Mouse (Mus musculus): Measurements from ENCODE around the gene Egfl8. TPM values are rescaled to one million over a fixed set of nuclear protein-coding genes. Genes with fewer than 3 reads are reported as not detected.

Egfl8 gene
- polyA plus RNA-seq, 1 experiment from 2014 or later, result 0.66 TPM

DNA sequence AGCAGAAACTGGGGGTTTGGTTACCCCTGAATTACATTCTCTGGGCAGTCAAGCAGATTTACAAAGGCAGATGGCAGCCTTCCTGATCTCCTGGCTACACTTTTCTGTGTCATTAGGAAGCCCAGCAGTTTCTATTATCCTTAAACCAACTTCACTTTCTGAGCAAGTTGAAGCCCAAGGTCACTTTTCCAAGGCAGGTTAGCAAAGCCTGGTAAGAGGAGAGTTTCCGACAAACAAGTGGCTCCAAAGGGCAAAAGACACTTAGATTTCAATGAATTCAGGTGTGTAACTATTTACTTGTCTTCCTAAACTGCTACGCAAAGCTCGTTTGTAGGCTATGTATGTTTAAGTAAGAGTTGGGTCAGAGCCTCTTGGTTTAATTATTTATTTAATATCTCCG is 27.6 kb upstream of the Egfl8 start:
- H3K9me3 ChIP-seq (ENCODE audit: low read length), result no peaks in the 10 kb centered on the region
- no peak for TF ChIP-seq CTCF (IDR thresholded peaks at IDR 0.05; ENCODE audit: low read depth)
- TF ChIP-seq EP300 (IDR thresholded peaks at IDR 0.05; ENCODE audit: low read depth), result no peak
- H3K4me3 ChIP-seq (ENCODE audit: low read depth, low read length), result no peak overlapping the region
- H3K4me1 ChIP-seq (ENCODE audit: insufficient read depth), result peaks cover 42% of the 10 kb centered on the region
- no peak overlapping the region for H3K27ac ChIP-seq (ENCODE audit: low read depth)
- DNase-seq (no peak), ATAC-seq (no peak)
- H3K9ac ChIP-seq (replicated peaks), result no peak overlapping the region
- H3K27me3 ChIP-seq (ENCODE audit: insufficient read depth, low read length), result no peaks in the 10 kb centered on the region
- no peaks in the 10 kb centered on the region for H3K36me3 ChIP-seq (replicated peaks; ENCODE audit: insufficient read depth, low read length)
- WGBS (ENCODE audit: insufficient replicate concordance), result 69% methylated on average over 4 of the region's 4 CpGs
- H3K4me2 ChIP-seq (ENCODE audit: low read depth, low read length), result no peak overlapping the region

DNA sequence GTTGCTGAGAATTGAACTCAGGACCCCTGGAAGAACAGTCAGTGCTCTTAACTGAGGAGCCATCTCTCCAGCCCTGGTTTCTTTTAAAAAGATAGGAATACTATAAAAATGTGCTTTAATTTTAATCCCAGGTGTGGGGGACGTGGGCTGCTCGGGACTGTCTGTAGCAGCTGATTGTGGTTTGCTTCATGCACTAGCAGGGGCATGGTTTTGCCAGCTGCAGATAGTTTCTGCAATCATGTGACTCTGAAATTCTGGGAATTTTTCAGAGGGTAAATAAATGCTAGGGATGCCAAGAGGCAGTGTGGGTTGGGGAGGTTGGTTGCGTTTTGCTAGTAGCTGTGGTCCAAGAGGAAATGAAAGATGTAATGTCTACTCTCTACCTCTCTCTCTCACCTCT is 26.2 kb upstream of the Egfl8 start:
- TF ChIP-seq CTCF (IDR thresholded peaks at IDR 0.05; ENCODE audit: low read depth), result no peak
- TF ChIP-seq EP300 (IDR thresholded peaks at IDR 0.05; ENCODE audit: low read depth), result no peak
- Histone ChIP-seq H3K27me3 (ENCODE audit: insufficient read depth, low read length) (no peaks in the 10 kb centered on the region), H3K4me3 (ENCODE audit: low read depth, low read length) (no peak overlapping the region), H3K9ac (replicated peaks) (no peak overlapping the region), H3K4me2 (ENCODE audit: low read depth, low read length) (no peak overlapping the region), H3K4me1 (ENCODE audit: insufficient read depth) (peaks cover 32% of the 10 kb centered on the region), H3K36me3 (replicated peaks; ENCODE audit: insufficient read depth, low read length) (no peaks in the 10 kb centered on the region), H3K9me3 (ENCODE audit: low read length) (no peaks in the 10 kb centered on the region), H3K27ac (ENCODE audit: low read depth) (no peak overlapping the region)
- ATAC-seq (no peak), DNase-seq (no peak)
- WGBS (ENCODE audit: insufficient replicate concordance), result 61% methylated on average over 3 of the region's 3 CpGs

DNA sequence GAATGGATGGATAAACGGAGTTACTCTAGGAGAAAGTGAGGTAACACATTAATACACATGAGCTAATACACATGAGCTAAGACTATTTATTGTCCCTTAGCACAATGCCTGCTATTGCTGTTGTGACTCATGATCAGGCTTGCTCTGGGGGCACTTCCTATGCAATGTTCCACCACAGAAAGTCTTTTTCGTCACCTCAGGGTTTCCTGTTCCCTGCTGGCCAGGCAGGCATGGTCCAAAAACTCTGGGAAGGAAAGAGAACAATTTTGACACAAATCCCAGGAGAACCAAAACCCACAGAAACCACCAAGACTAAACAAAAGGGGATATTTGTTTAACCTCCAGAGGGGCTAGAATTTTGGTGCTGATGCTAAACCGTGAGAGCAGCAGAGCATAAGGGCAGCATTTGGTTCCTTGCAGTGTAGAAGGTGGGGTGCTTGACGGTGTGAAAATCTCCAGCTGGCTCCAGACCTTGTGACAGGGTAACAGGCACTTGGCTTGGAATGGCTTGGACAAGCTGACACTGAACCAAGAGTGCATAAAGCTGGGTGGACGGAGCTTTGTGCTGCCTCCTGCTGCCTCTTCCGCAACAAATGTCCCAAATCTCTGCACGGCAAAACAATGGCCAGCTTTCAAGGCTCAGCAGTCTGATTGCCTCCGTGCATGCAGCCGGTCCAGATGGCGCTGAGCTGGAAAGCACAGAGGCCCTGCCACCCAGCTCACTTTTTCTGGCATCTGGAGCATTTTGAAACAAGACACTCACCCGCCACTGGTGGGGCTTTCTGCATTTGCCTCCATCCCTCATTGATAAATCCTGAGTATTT is 25.2 kb upstream of the Egfl8 start:
- Histone ChIP-seq H3K9me3 (ENCODE audit: low read length) (no peaks in the 10 kb centered on the region), H3K27ac (ENCODE audit: low read depth) (peak overlapping the region; percentile 29; the same call in 1 of the 2 replicates), H3K4me2 (ENCODE audit: low read depth, low read length) (no peak overlapping the region), H3K27me3 (ENCODE audit: insufficient read depth, low read length) (no peaks in the 10 kb centered on the region), H3K9ac (replicated peaks) (no peak overlapping the region), H3K4me1 (ENCODE audit: insufficient read depth) (peaks cover 24% of the 10 kb centered on the region), H3K4me3 (ENCODE audit: low read depth, low read length) (no peak overlapping the region), H3K36me3 (replicated peaks; ENCODE audit: insufficient read depth, low read length) (no peaks in the 10 kb centered on the region)
- DNase-seq, result peak; percentile 14
- TF ChIP-seq CTCF (IDR thresholded peaks at IDR 0.05; ENCODE audit: low read depth) (peak; percentile 28), EP300 (IDR thresholded peaks at IDR 0.05; ENCODE audit: low read depth) (no peak)
- WGBS (ENCODE audit: insufficient replicate concordance), result 39% methylated on average over 11 of the region's 11 CpGs
- ATAC-seq, result no peak

DNA sequence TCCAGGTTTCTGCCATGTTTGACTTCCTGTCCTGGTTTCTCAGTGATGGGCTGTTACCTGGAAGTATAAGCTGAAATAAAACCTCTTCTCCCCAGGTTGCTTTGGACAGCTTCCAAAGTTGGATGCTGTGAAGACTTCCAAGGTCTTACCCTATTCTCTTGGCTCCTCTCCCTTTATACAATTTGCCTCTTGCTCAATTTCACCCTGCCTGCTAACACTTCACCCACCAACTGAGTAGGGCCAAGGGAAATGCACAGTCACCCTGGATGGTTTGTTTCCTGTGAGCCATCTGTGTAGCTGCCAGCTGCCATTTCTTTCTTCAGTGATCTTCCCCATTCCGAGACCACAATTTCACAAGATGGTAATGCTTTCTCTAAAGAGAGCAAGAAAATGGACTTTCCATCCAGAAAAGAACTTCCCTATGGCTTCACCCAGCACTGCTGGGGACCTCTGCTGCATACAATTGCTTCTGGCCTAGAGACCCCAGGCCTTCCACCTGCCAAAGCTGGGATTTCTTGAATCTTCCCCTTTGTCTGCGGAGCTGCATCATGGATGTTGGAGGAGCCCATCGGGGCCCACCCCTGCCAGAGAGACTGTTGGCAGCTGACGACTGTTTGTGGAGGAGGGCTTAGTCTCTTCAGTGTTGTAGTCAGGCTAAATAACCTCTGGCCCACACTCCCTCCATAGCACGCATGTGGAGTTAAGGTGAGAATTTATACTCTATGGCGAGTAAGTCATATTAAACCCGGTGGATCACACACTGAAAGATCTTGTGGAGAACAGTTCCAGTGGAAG is 23.9 kb upstream of the Egfl8 start:
- Histone ChIP-seq H3K9me3 (ENCODE audit: low read length) (no peaks in the 10 kb centered on the region), H3K27me3 (ENCODE audit: insufficient read depth, low read length) (no peaks in the 10 kb centered on the region), H3K4me1 (ENCODE audit: insufficient read depth) (peaks cover 13% of the 10 kb centered on the region), H3K4me3 (ENCODE audit: low read depth, low read length) (no peak overlapping the region), H3K4me2 (ENCODE audit: low read depth, low read length) (no peak overlapping the region), H3K9ac (replicated peaks) (no peak overlapping the region), H3K36me3 (replicated peaks; ENCODE audit: insufficient read depth, low read length) (no peaks in the 10 kb centered on the region), H3K27ac (ENCODE audit: low read depth) (peak overlapping the region; percentile 74)
- TF ChIP-seq EP300 (IDR thresholded peaks at IDR 0.05; ENCODE audit: low read depth) (no peak), CTCF (IDR thresholded peaks at IDR 0.05; ENCODE audit: low read depth) (no peak)
- no peak for DNase-seq
- WGBS (ENCODE audit: insufficient replicate concordance), result 67% methylated on average over 7 of the region's 7 CpGs
- 0 out of 2 replicates have a peak, but pooled peaks have one; percentile 27 for ATAC-seq

DNA sequence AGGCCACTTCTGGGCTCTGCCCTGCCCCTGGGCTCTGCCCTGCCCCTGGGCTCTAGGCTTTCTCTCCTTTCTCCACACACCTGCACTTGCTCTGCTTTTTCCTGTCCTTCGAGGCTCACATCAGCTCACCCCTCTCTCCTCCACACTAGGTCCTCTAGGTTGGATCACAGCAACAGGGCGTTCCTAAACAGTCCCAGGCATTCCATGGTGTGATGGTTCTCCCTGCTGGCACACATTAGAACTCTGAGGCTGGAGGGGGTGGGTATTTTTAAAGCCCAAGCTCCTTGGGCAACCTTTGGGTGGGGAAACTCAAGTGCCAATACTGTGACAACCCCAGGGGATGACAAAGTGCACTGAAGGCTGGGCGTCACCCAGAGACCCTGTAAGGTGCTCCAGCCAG is 21.7 kb upstream of the Egfl8 start:
- Histone ChIP-seq H3K27me3 (ENCODE audit: insufficient read depth, low read length) (peaks cover under 1% of the 10 kb centered on the region; the same call in 1 of the 2 replicates), H3K9me3 (ENCODE audit: low read length) (no peaks in the 10 kb centered on the region; the same call in 1 of the 2 replicates), H3K4me3 (ENCODE audit: low read depth, low read length) (no peak overlapping the region), H3K4me1 (ENCODE audit: insufficient read depth) (peaks cover 5% of the 10 kb centered on the region), H3K36me3 (replicated peaks; ENCODE audit: insufficient read depth, low read length) (no peaks in the 10 kb centered on the region), H3K4me2 (ENCODE audit: low read depth, low read length) (peak overlapping the region; percentile 22; the same call in 1 of the 2 replicates), H3K9ac (replicated peaks) (no peak overlapping the region), H3K27ac (ENCODE audit: low read depth) (0 out of 2 replicates have a peak overlapping the region, but pooled peaks have one; percentile 11)
- no peak for TF ChIP-seq CTCF (IDR thresholded peaks at IDR 0.05; ENCODE audit: low read depth)
- TF ChIP-seq EP300 (IDR thresholded peaks at IDR 0.05; ENCODE audit: low read depth), result no peak
- 63% methylated on average over 3 of the region's 3 CpGs for WGBS (ENCODE audit: insufficient replicate concordance)
- DNase-seq (no peak), ATAC-seq (no peak)

DNA sequence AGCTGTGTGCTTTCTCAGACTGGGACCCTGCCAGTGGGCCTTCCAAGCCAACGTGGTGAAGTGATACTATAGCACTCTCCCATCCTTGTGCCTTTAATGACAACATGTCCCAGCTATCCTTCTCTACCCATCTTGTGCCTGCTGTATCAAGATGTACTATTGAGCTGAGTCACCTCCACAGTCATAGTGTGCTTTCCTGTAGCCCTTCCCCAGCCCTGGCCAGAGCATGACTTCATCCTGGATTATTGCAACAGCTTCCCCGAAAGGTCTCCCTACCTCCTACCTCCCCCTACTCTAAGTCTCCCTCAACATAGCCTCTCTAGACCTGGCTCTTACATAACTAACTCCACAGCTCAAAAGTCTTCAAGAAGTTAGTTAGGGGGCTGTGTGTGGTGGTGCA is 19.9 kb upstream of the Egfl8 start:
- no peak overlapping the region for H3K27ac ChIP-seq (ENCODE audit: low read depth)
- ATAC-seq, result no peak; the same call in 1 of the 2 replicates
- no peaks in the 10 kb centered on the region for H3K36me3 ChIP-seq (replicated peaks; ENCODE audit: insufficient read depth, low read length)
- no peaks in the 10 kb centered on the region; the same call in 1 of the 2 replicates for H3K9me3 ChIP-seq (ENCODE audit: low read length)
- H3K4me3 ChIP-seq (ENCODE audit: low read depth, low read length), result no peak overlapping the region
- 49% methylated on average over 2 of the region's 2 CpGs for WGBS (ENCODE audit: insufficient replicate concordance)
- TF ChIP-seq CTCF (IDR thresholded peaks at IDR 0.05; ENCODE audit: low read depth), result no peak
- no peak for TF ChIP-seq EP300 (IDR thresholded peaks at IDR 0.05; ENCODE audit: low read depth)
- no peak overlapping the region for H3K9ac ChIP-seq (replicated peaks)
- no peak overlapping the region for H3K4me2 ChIP-seq (ENCODE audit: low read depth, low read length)
- peaks cover 16% of the 10 kb centered on the region for H3K4me1 ChIP-seq (ENCODE audit: insufficient read depth)
- no peak for DNase-seq
- peaks cover 18% of the 10 kb centered on the region for H3K27me3 ChIP-seq (ENCODE audit: insufficient read depth, low read length)
